Mouse (Mus musculus) ES-CJ7 (cell line): ENCODE measurements at regions not wholly inside any gene's neighbourhood (a gene's known extent, or its start where the extent isn't known, plus 50 kb on each side); places are given as distances from the start of the nearest gene placed in this dataset.

Experiments
- DNase-seq: peaks from one replicate; pipeline ENCODE4 v3.0.0; 2011; ENCODE audit warnings: low read depth, low spot score

DNA sequence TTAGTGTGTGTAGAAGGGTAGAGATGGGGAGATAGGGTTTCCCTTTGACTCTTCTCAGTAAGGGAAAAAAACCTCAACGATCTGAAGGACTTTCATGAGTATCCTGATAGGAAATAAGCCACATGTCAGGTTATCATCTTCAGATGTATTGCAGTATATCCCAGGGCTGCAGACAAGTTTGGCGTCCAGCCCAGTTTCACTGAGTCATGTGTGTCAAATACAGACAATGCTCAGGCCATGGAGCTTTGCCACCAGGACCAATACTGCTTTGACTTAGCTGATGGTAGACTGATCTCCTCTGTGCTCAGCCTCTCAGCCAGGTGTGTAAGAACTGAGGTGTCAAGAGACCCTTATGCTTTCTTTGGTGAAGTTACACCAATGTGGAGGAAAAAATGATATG, 62.9 kb downstream of the Cst10 start:
- no peak for DNase-seq

DNA sequence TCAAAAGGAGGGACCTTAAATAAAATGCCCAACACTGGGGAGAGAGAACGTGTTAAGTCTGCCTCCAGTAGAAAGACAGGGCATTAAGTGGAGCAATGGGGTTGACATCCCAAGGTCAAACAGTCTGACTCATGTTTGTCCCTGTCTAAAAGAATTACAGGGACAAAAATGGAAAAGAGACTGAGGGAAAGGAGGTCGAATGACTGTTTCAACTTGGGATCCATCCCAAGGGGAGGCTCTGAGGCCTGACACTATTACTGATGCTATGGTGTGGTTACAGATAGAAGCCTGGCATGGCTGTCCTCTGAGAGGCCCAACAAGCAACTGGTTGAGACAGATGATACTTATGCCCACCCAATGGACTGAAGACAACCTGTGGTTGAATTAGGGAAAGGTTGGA, 67.6 kb downstream of the Cst10 start:
- no peak for DNase-seq

DNA sequence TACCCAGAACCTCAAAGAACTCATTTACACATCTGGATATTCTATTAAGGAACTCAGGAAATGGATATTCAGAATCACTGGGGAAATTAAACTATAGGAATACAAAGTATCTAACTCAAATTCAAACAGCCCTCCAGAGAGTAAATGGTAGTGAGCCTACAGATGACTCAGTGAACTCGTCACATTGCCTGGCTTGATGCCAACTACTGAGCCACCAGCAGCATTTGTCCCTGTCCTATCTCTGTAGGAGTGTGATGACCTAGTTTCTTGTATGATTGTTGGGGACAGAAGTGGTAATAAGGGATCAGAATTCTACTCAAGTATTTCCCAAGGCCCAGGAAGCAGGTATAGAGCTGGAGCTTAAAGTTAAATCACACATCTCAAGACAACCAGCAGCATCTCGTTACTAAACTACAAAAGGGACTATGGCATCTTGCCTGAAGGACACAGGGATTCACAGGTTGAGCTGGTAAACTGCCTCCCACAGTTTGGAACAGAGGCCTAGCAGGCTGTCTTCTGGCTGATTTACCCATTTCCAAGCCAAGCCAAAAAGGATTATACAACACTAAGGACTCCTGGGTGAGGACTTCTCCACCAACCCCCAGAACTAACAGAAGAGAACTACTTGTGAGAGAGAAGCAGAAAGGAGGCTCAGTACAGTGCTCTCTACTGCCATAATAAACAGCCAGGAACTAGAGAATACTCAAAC, 88.6 kb downstream of the Cst10 start:
- no peak for DNase-seq

DNA sequence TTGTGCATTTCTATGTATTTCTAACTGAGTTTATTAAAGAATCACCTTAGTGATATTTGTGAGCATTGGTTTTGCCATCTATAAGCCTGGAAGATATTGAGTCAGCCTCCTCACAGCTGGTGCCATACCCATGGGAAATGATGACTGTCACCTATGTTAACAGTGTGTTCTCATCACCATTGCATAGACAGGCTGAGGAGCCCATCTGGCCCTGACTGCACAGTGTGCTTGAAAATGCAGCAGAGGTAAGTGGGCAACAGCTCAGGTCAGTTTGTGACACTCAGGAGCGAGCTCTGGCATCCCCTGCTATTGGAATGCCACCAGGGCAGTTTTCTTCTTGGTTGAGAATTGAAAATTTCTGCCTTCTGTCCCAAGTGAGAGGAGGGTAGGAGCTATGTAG, 108.0 kb downstream of the Cst10 start:
- DNase-seq = no peak

DNA sequence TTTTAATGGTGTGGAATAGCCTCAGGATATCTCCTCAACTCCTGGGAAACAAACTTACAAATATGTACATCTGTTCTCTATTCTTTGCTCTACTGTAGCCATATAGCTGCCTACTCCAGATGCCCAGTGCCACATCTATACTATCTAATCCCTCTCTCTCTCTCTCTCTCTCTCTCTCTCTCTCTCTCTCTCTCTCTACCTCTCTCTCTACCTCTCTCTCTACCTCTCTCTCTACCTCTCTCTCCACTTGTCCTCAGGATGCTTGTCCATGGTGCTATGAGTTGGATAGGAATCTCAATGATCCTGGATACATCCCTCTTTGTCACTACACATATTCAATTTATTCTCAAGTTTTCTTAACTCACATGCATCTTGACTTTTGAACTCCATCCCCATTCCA, 119.6 kb downstream of the Cst10 start:
- no peak for DNase-seq

DNA sequence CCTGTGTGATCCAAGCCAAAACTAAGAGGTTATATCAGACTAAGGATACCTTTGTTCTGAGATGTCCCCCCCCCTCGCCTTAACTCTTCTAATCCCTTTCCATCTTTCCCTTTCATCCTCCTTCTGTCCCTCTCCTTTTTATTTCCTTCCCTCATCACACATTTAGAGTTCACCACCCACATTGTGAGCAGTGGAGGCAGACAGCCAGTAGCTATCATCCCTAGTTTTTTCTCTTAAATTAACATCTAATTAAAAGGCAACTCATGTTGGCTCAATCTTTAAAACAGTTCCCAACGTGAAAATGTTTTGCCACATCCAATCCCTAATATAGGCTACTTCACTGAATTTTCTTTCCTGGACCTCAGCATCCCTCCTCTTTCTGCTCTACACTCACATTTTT, 138.0 kb downstream of the Cst10 start:
- DNase-seq = no peak

DNA sequence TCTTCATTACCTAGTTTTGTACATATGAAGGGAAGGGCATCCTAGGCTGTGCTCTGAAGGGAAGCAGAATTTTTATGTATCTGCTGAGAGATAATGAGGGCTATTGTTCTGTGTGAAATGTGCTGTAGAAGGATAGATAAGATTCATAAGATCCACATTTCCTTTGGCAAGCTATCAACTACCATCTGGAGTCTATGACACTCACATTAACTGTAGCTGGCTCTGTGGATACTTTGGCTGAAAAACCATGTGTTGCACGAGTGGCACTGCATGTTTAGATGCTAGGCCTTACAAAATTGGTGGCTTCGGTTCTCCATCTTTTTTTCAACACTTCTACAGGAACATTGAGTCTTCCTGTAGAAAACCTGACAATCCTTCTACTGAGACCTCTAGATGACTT, 140.9 kb downstream of the Cst10 start:
- DNase-seq = no peak

DNA sequence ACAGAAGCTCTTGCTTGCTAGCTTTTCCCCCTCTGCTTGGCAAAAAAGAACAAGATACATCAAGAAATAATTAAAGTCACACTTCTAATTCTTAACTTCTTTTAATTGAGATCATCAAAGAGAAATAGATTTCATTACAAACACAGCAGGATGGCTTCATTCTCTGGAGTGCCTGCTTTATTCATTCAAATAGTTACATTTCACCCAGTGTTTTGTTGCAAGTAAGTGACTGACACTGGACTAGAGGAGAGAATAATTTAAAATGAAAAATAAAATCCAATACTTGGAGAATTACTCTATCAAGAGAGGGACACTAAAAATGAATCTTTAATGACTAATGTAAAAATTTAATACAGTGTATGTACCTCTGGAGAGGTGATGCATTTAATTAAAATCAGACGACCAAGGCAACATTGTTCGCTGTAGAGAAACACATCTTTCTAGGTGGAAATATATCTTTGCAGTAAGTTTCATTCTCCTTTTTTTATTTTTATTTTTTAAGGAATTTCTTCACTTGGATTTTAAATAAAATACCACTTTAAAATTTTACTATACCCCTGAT, 141.9 kb downstream of the Cst10 start:
- DNase-seq = no peak

DNA sequence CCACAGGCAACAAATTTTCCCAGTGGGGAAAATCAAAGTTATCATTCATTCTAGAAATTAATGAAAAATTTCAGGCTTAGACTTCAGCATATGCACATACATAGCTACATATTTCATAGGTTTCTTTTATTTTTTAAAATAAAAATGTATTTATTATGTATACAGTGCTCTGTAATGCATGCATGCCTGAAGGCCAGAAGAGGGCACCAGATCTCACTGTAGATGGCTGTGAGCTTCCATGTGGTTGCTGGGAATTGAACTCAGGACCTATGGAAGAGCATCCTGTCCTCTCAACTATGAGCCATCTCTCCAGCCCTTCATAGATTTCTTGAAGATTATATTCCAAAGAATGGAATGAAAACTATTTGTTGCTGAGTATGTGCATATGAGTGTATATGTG, 150.4 kb downstream of the Cst10 start:
- peak; percentile 8 for DNase-seq

DNA sequence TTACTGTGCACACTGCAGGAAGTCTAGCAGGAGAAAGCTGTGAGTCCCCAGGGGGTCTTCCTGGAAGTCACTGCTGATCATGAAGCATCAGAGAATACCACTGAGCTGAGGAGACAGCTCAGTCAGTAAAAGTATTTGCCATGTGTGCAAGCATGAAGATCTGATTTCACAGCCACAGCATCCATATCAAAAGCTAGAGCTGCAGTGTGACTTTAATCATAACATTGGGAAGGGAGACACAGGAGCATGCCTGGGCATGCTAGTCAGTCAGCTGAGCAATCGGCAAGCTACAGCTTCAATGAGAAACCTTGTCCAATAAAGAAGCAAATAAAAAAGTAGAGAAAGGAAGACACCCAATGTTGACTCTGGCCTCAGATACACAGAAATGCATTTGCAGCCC, 168.9 kb downstream of the Cst10 start:
- DNase-seq = peak; percentile 13

DNA sequence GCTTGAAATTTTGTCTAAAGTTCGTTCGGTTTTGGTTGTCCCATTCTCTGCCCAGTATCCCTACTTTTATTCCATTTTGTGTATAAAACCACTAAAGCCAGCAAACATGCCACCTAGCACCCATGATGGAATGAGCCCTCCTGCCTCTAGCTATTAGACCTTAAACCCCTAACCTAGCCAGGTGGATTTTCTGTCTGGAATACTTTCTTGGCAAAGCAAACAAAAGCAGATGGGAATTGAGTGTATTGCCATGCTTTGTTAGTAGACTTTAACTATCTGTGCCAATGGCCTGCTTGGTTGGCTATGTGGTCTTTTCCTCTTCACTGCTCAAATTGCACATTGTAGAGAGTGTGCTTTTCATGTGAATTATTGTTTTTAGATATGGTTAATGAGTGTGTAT, 197.7 kb downstream of the Cst10 start:
- no peak for DNase-seq

DNA sequence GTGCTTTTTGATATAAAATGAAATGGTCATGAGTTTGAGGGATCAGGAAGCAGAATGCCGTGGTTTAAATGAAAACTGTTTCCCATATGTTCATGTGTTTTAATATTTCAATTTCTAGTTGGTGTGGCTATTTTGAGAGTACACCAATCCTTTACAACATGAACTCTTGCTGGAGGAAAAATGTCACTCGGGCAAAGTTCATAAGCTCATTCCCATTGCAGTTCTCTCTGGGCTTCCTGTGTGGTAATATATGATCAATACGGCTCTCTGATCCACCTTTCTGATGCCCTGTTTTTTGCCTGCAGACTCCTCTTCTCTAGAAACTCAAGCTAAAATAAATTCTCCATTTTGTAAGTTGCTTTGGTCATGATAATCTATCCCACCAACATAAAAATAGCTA, 208.5 kb downstream of the Cst10 start:
- DNase-seq = no peak

DNA sequence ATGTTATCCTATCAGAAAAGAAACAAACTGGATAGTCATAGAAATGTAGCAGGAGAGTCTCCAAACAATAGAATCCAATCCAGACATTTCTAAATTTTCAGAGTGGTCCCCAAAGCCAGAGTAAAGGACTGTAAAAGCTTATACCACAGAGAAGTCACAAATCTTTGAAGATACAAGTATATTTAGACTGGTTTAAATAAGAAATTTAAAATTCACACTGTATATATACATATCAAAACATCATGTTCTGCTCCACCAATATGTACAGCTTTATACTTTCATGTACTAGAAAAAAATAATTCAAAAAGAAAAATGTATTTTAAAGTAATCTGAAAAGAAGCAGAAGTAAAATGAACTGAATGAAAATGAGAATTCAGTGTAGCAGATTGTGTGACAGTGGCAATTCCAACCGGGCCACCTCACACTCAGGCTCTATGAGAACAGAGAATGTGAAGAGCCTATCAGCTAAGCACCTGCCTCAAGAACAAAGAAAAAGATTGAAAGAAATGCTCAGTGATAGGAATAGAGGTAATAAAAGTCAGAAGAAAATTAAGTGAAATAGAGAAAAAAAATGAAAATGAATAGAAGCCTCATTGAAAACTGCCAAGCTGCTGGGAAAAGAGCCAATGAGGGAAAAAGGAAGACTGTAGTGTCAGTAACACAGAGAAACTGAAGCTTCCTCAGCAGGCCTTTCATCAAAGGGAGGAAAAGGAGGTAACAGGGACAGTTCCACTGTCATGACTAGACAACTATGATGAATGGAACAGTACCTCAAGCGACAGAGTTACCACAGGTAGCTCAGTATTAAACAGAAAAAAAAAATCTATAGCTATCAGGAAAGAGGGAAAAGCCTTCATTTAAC, 209.5 kb downstream of the Cst10 start:
- DNase-seq = no peak

DNA sequence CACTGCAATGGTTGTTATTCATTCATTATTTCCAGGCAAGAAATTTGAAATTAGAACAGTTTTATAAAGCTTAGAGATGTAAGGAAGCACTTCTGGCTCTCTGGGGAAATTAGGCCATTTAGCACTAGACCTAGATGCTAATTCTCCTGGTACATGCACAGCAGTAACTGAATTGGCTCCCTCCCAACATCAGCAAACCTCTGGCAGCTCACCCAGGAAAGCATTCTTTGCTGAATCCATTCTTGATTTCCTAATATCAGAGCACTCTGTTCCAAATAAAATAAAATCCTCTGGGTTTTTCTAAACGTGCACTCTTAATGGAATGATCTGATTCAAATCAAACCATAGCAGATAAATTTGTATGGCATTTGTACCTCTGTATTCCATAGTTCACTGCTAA, 203.4 kb upstream of the Syndig1 start:
- no peak for DNase-seq

DNA sequence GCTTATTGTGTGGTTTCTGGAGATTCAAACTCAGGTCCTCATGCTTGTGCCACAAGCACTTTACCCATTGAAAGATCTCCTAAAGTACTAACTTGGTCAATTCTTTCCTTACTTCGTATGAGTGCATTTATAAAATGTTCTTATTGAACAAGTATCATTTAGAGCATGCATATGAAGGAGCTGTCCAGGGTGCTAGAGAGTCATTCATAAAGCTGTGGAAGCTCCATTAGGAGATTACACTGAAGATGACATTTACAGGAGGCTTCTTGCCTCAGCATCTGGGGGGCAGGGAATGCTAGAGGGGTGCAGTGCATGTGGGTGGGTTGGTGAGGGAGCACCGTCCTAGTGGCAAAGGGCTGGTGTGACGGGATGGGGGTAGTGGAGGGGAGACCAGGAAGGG, 187.8 kb upstream of the Syndig1 start:
- DNase-seq = peak; percentile 19

DNA sequence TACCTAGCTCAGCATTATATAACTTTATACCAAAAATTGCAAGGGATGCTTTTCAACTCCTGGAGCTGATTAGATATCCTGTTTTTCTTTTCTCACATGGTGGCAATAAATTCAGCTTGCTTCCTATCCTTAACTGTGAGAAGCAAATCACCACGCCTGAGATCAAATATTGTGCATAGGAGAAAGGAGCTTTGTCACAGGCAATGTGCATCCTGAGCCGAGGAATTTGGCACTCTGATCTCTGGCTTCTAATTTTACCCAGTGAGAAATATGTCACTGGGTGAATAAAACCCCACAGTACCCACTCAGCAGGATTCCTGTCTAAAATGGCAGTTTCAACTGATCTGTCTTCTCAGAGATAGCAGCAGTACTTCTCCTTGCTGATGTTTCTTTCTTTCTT, 177.2 kb upstream of the Syndig1 start:
- DNase-seq = no peak

DNA sequence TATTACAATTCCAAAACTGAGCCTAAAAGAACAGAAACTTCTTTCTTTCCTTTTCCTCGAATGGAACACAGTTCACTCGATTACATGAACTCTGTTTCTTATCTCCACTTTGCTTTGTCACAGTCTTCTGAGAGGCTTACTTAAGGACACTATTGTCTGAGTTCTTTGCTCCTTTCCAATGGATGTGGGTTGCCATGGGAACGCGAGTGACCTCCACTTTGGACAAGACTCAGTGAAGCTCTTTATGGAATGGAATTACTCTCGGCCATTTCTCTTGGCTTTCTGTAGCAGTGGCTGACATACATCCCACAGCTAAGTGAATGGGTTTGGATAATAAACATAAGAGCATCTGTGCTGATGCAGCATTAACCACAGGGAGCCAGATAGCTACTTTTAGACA, 167.9 kb upstream of the Syndig1 start:
- no peak for DNase-seq

DNA sequence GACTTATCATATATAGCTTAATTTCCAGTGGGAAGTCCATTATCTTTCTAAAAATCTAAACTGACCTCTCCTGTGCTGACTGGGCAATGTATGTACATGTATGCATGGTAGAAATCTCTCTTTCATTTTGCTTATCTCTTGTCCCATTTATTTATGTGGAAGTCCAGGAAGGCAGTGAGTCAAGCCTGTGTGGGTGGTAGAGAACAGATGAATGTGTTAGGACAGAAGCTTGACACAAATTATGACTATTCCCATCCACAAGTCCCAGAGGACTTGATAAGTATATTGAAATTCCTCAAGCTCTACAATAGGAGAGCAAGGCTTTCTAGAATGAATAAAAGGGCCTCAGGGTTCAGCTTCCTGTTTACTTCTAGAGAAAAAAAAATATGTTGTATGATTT, 164.6 kb upstream of the Syndig1 start:
- no peak for DNase-seq

DNA sequence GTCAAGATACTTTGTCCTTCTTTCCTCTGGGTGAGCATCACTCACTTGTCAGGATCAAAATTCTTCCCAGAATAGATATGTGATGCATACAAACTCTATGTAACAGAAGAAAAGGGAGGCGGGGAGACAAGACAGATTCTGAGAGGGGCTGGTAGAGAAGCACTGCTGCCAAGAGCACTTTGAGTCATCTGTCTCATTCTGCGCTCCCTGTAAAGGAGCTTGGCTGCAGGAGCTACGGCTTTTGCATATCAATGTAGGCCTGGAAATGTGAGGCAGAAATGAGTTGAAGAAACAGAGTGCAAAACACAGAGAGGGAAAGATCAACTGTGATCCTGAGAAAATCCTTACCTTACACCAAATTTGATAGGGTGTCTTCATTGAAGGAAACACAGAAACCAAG, 162.6 kb upstream of the Syndig1 start:
- DNase-seq = no peak

DNA sequence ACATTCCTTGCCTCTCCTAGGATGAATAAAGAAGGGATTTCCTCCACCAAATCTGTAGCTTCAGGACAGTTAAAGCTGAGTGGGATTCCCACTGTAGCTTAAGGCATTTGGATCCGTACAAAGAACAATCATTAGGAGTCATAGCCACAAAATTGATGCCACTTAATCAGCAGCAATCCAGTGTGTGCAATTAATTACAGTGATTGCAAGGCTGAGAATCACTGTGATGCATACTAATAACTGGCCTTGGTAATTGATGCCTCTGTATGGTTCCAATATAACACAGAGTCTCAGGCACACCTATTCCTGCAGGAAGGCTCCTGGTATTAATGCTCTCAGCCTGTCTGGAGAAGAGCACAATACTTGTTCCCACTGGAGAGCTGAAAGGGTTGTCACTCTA, 157.1 kb upstream of the Syndig1 start:
- no peak for DNase-seq

DNA sequence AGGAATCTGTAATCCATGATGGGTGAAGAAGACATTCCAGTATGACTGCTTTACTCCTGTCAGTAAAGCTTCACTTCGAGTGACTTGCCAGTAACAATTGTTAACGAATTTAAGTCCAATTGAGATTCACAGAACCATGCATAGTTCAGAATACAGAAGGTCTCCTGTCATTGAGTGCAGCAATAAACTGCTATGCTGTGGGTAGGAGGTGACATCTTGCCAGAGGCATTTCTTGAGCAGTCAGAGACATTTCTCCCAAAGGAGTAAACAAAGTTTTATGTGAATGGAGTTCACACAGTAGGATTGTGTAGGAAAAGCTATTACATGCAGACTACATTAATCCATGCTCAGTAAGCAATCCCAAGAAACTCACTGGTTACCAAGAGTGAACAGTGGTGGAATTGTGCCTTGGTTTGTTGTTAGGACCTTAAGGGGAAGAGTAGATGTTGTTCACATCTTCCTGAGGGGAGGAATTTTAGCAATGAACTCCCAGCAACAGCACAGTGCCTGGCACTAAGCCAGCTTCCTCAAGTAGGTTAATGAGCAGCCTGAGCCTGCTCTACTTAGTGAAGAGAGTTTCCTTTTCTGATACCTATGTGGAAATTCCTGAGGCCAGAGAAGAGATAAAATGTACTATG, 149.1 kb upstream of the Syndig1 start:
- no peak for DNase-seq

DNA sequence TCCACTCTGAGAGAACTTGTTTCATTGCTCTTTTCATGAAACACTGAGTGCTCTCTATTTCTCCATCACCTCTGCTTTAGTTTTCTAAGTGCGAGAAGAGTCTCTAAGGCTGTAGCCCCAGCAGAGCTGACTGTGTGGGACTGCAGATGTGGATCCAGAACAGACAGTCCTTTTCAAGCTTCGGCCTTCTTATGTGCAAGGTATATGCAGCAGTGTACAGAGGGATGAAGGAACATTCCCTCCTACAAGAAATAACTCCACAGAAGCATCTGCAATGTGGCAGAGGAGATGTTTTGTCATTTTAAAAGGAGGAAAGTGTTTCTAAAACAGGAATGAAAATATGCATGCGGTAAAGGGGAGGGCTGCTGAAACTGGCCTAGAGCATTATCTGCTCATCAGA, 106.7 kb upstream of the Syndig1 start:
- no peak for DNase-seq

DNA sequence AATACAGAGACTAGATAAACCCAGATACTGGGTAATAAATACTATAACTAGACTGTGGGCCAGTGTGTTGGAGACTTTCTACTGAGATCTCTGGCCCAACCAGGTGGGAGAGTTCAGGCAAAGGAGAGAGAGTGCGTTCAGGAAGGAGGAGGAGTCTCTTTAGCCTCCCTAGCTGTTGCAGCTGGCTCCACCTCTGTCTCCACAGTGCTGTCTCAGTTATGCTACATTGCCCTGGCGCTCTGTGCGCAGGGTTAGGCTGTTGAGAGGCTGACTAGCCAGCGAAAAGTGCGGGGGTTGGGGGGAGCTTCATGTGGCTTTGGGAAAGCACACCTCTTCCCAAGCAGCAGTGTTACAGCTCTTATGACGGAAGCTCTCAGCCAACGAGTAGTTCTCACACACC, 104.7 kb upstream of the Syndig1 start:
- DNase-seq = peak; percentile 14
